In the genomic region with DNA sequence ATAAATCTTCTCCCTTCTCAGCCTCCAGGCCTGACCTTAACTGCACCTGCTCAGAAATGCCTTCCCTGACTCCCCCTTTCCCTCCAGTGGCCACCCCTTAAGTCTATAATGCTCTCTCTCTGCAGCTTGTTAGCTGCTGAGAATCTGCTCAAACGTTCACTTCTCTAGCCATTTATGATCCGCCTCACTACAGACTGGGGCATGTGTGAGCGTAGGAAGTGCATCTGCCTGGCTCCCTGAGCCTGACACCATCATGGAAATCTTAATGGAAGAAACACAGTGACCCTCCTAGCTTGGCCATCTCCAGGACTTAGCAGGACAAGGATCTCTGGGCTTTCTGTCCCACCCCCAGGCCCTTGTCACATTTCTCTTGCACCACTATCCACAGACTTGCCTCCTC, we compare ENCODE assay signal across 27 mouse cellular contexts. TPM values are rescaled to one million over a fixed set of nuclear protein-coding genes. Genes with fewer than 3 reads are reported as not detected.
"Had no signal": no experiment of that assay in that cellular context is flagged by ENCODE, and none has a peak within 500 bp of the region (broad histone marks: within the 10 kb centered on the region; RNA-seq: fewer than 3 reads in every experiment).

No protein-coding gene starts in this region.

- H3K9me3 ChIP-seq: hindbrain, embryonic 13.5 days; hindbrain, embryonic 15.5 days; kidney, embryonic 15.5 days; limb, embryonic 13.5 days; limb, embryonic 15.5 days; liver, embryonic 12.5 days had no signal

- H3K9ac ChIP-seq: forebrain, postnatal 0 days; hindbrain, embryonic 13.5 days; hindbrain, embryonic 15.5 days; kidney, embryonic 15.5 days; limb, embryonic 13.5 days; limb, embryonic 15.5 days; liver, embryonic 12.5 days; liver, embryonic 14.5 days had no signal

- H3K27ac ChIP-seq: heart, adult 2 months; hindbrain, embryonic 13.5 days; hindbrain, embryonic 15.5 days; hindbrain, postnatal 0 days; kidney, embryonic 15.5 days; kidney, postnatal 0 days; limb, embryonic 13.5 days; limb, embryonic 15.5 days; liver, embryonic 12.5 days; liver, embryonic 14.5 days had no signal

- H3K4me3 ChIP-seq: heart, adult 2 months; hindbrain, embryonic 13.5 days; hindbrain, embryonic 15.5 days; kidney, embryonic 15.5 days; limb, embryonic 13.5 days; limb, embryonic 15.5 days; liver, embryonic 12.5 days had no signal

- H3K4me2 ChIP-seq: heart, embryonic 11.5 days; hindbrain, embryonic 13.5 days; hindbrain, embryonic 15.5 days; kidney, embryonic 15.5 days; limb, embryonic 13.5 days; limb, embryonic 15.5 days; liver, embryonic 12.5 days had no signal

- ATAC-seq: forebrain, postnatal 0 days; hindbrain, postnatal 0 days; intestine, embryonic 16.5 days; liver, embryonic 12.5 days had no signal

- H3K27me3 ChIP-seq: hindbrain, embryonic 15.5 days; kidney, embryonic 15.5 days; limb, embryonic 13.5 days; limb, embryonic 15.5 days; liver, embryonic 12.5 days had no signal

- H3K36me3 ChIP-seq: hindbrain, embryonic 13.5 days; hindbrain, embryonic 15.5 days; kidney, embryonic 15.5 days; limb, embryonic 13.5 days; limb, embryonic 15.5 days; liver, embryonic 12.5 days had no signal

- DNase-seq: forebrain, postnatal 0 days; gastrocnemius, postnatal 10 days; gastrocnemius, postnatal 36 days; heart, adult 11 months; heart, adult 2 months; heart, postnatal 10 days; kidney, adult 11 months; kidney, adult 2 months; kidney, adult 9 months; kidney, postnatal 14 days; kidney, postnatal 36 days; layer of hippocampus, postnatal 36 days; left cerebral cortex, postnatal 4 days had no signal

- H3K4me1 ChIP-seq: limb, embryonic 15.5 days; liver, embryonic 12.5 days had no signal

RNA-seq across cellular contexts. Expression of gene Kcnj11, which starts 9.5 kb away (rescaled TPM):
- total RNA-seq: hematopoietic stem cell, adult 5-6 weeks; liver, adult 2 months had no signal
- polyA plus RNA-seq: limb, embryonic 11.5 days; liver, adult 2 months; liver, embryonic 12.5 days had no signal
